Mouse (Mus musculus) kidney, adult 2 months (tissue): ENCODE results near the gene Gm6268.

ENCODE experiments used
- CTCF ChIP-seq: fragments of 200-500 bp; conservative IDR thresholded peaks from 2 replicates; pipeline ENCODE4 v1.5.1; 2011; ENCODE audit warnings: low read depth, mild to moderate bottlenecking, control low read depth, low read length, moderate library complexity, mixed read lengths; ENCODE audit not compliant: insufficient read depth, insufficient read length
- POLR2A ChIP-seq: fragments of 200-500 bp; IDR thresholded peaks from one replicate; pipeline ENCODE4 v1.6.1; 2011; ENCODE audit warnings: low read depth, low read length, control low read depth

- TF ChIP-seq POLR2A (no peak), CTCF (no peak)
Observed at GRCm38 (mm10) chrX:36385340-36385739, 15.7 kb upstream of the Gm6268 start.
